Mouse (Mus musculus) liver, embryonic 14.5 days (tissue): ENCODE measurements around the gene 3110001I22Rik.

Experiments
- CTCF ChIP-seq: IDR thresholded peaks from 2 replicates; pipeline ENCODE4 v1.5.1; 2016; ENCODE audit warnings: antibody characterized with exemption, low read depth, control low read depth
- EP300 ChIP-seq: IDR thresholded peaks from 2 replicates; pipeline ENCODE4 v1.6.1; 2016; ENCODE audit warnings: antibody characterized with exemption, low read depth

DNA sequence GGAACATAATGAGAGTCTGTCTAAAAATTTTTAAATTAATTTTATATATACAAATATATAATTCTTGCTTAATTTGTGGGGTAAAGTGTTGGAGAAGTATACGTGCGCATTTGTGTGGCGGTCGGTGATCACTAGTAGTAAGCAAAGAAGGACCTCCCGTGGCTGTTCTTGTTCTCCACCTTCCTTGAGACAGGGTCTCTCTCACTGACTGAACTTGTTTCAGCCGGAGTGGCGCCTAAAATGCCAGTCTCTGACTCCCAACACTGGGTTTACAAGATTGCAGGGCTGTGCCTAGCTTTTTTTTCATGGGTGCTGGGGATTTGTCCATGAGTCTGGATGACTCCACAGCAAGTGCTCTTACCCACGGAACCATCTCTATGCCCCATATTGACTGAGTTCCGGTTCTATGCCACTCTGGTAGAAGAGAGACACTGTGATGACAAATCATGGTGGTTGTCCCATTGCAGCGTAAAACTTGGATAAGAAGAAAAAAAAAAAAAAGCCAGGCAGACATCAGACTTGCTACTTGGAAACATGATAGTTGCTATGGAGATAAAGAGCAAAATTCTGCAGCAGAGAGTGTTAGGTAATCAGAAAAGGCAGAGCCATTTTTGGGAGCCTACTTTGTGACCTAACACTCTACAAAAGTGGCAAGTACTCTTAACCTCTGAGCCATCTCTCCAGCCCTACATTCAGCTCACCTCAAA is 3.2 kb upstream of the 3110001I22Rik start:
- TF ChIP-seq CTCF (no peak), EP300 (no peak)
